Mouse (Mus musculus) cerebellum, postnatal 14 days (tissue): ENCODE data around the gene Cmc1.

Experiments
- DNase-seq, 2 experiments: peaks; one replicate each; pipeline ENCODE4 v3.0.0; 2021; ENCODE audit warnings: mixed read lengths in 2 of 2

The Cmc1 gene

GRCm38 (mm10) chr9:118024966-118025365 is 125.0 kb downstream of the Cmc1 start:
- no peak for DNase-seq
